Mouse (Mus musculus) lung, adult 2 months (tissue): ENCODE data around the gene Stx1b.

Experiments
- CTCF ChIP-seq: fragments of 200-500 bp; IDR thresholded peaks from 2 replicates; pipeline ENCODE4 v1.5.1; 2011; ENCODE audit warnings: mild to moderate bottlenecking, low read length, control low read depth; ENCODE audit not compliant: insufficient read depth
- POLR2A ChIP-seq: fragments of 200-500 bp; IDR thresholded peaks from 2 replicates; pipeline ENCODE4 v1.6.1; 2011; ENCODE audit warnings: low read depth, mild to moderate bottlenecking, control low read depth, low read length, borderline replicate concordance; ENCODE audit errors: extremely low read depth

DNA sequence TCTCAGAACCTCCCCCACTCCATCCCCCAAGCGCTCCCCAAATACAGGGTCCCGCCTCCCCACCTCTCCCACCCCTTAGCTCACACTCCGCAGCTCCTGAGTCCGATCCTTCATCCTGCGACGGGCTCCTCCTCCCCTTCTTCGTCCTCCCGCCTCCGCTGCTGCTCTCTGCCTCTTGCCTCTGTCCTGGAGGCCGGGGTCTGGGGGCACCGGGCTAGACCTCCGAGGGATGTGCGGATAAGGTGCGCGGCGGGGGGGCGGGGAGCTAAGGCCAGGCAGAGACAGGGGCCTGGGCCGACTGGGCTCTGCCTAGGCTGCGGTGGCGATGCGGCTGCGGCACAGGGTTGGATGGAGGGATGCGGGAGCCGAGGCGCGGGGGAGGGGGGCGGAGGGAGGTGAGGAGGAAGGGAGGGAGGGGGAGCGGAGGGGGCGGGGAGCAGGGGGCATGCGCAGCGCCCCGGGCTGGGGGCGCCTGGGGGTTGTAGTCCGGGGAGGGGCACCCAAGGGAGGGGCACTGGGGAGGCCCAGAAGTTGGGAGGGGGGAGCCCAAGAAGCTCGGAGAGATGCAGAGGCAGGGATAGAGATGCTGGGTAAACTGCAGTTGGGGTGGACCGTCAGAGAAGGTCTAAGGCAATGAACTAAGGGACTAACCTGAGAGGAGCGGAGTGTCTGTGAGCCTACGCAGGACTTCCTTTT, at the start of gene Stx1b, which contains the start of gene Stx4a:
- TF ChIP-seq CTCF (no peak), POLR2A (no peak)
